Comparison of ENCODE assay signal across 26 mouse cellular contexts in genomic region chr4:150800774-150801173, GRCm38 (mm10). TPM values are rescaled to one million over a fixed set of nuclear protein-coding genes. Genes with fewer than 3 reads are reported as not detected.
A peak's percentile ranks its signal among the peaks of the same experiment; 100 is the strongest.
DNase-seq lines count a peak whose midpoint lies in the region; ATAC-seq and TF ChIP-seq lines count a peak whose summit lies in the region.
"Had no signal": no experiment of that assay in that cellular context is flagged by ENCODE, and none has a peak within 500 bp of the region (broad histone marks: within the 10 kb centered on the region; RNA-seq: fewer than 3 reads in every experiment).

No protein-coding gene starts in this region.

- DNase-seq in heart, adult 2 months, result no peak
- peak; percentile 73 for DNase-seq in liver, adult 2 months (ENCODE audit: extremely low read depth, low read depth, low spot score)
- DNase-seq in liver, postnatal 0 days, result no peak
- DNase-seq in forebrain, embryonic 10.5 days (ENCODE audit: extremely low spot score, low spot score), result no peak
- DNase-seq: adrenal gland, postnatal 10 days; adrenal gland, postnatal 36 days; B cell, adult 2 months; cerebellum, adult 18-20 months; cerebellum, adult 9-10 months; cerebellum, postnatal 14 days; gastrocnemius, postnatal 14 days; heart, adult 18-20 months; heart, postnatal 14 days; heart, postnatal 4 days had no signal

- intact Hi-C loops in heart, adult 2 months (cut with DNase I), result no loop called here

- no peak for TF ChIP-seq CTCF in heart, adult 2 months (IDR thresholded peaks at IDR 0.05)
- TF ChIP-seq CTCF in liver, adult 2 months (IDR thresholded peaks at IDR 0.05; ENCODE audit: low read depth, low read length), result no peak
- TF ChIP-seq CTCF in embryonic fibroblast, embryonic 13.5 days (IDR thresholded peaks at IDR 0.05; ENCODE audit: borderline replicate concordance, insufficient read depth, low read length), result no peak
- TF ChIP-seq CTCF in liver, postnatal 0 days (IDR thresholded peaks at IDR 0.05; ENCODE audit: low read depth), result no peak

- no peaks in the 10 kb centered on the region for H3K36me3 ChIP-seq in heart, adult 2 months (ENCODE audit: control insufficient read depth, insufficient read depth, low read length)
- no peaks in the 10 kb centered on the region for H3K36me3 ChIP-seq in heart, embryonic 11.5 days (ENCODE audit: control insufficient read depth, insufficient read depth, low read length)
- H3K36me3 ChIP-seq in liver, adult 2 months (ENCODE audit: control insufficient read depth, insufficient read depth, low read length), result no peaks in the 10 kb centered on the region
- no peaks in the 10 kb centered on the region for H3K36me3 ChIP-seq in liver, embryonic 12.5 days
- H3K36me3 ChIP-seq in liver, postnatal 0 days (replicated peaks; ENCODE audit: insufficient read depth, low read length), result no peaks in the 10 kb centered on the region
- H3K36me3 ChIP-seq in forebrain, embryonic 10.5 days (replicated peaks), result no peaks in the 10 kb centered on the region
- H3K36me3 ChIP-seq: forebrain, embryonic 12.5 days; forebrain, embryonic 15.5 days; G1E; heart, embryonic 13.5 days had no signal

- no peak for TF ChIP-seq POLR2A in heart, adult 2 months (IDR thresholded peaks at IDR 0.05; ENCODE audit: insufficient read depth, low read depth, low read length)
- no peak for TF ChIP-seq POLR2A in liver, adult 2 months (IDR thresholded peaks at IDR 0.05; ENCODE audit: extremely low read depth, insufficient read depth, low read length)
- no peak for TF ChIP-seq POLR2A in embryonic fibroblast, embryonic 13.5 days (IDR thresholded peaks at IDR 0.05; ENCODE audit: low read depth, low read length)

- no peak for ATAC-seq in heart, embryonic 11.5 days (replicated peaks; ENCODE audit: insufficient number of reproducible peaks, low FRiP score, low TSS enrichment)
- ATAC-seq in liver, embryonic 12.5 days, result no peak
- no peak for ATAC-seq in liver, postnatal 0 days
- ATAC-seq: forebrain, embryonic 15.5 days; hindbrain, postnatal 0 days; inflammation-experienced regulatory T-cells, adult 6 months had no signal

- no peak for TF ChIP-seq EP300 in heart, adult 2 months (IDR thresholded peaks at IDR 0.05; ENCODE audit: insufficient read depth, low read depth, low read length)
- no peak for TF ChIP-seq EP300 in liver, postnatal 0 days (IDR thresholded peaks at IDR 0.05; ENCODE audit: low read depth)

- H3K4me3 ChIP-seq in heart, adult 2 months, result no peak overlapping the region
- no peak overlapping the region for H3K4me3 ChIP-seq in heart, embryonic 11.5 days (ENCODE audit: low read depth, low read length)
- H3K4me3 ChIP-seq in liver, adult 2 months (ENCODE audit: insufficient read depth, low read depth, low read length), result no peak overlapping the region
- H3K4me3 ChIP-seq in liver, embryonic 12.5 days, result no peak overlapping the region
- H3K4me3 ChIP-seq in embryonic fibroblast, embryonic 13.5 days (ENCODE audit: insufficient read depth, low read length), result no peak overlapping the region
- H3K4me3 ChIP-seq in liver, postnatal 0 days (ENCODE audit: low read depth, low read length), result no peak overlapping the region
- H3K4me3 ChIP-seq in forebrain, embryonic 10.5 days, result no peak overlapping the region
- H3K4me3 ChIP-seq: forebrain, embryonic 12.5 days; forebrain, embryonic 15.5 days; heart, embryonic 13.5 days had no signal

- H3K4me1 ChIP-seq in heart, adult 2 months (ENCODE audit: control insufficient read depth, insufficient read depth, low read length), result peaks cover 8% of the 10 kb centered on the region
- peaks cover 30% of the 10 kb centered on the region for H3K4me1 ChIP-seq in heart, embryonic 11.5 days (ENCODE audit: control insufficient read depth, insufficient read depth, low read length)
- H3K4me1 ChIP-seq in liver, adult 2 months (ENCODE audit: control insufficient read depth, insufficient read depth, low read length), result peaks cover 30% of the 10 kb centered on the region
- H3K4me1 ChIP-seq in liver, embryonic 12.5 days, result peaks cover 7% of the 10 kb centered on the region; the same call in 1 of the 2 replicates
- peaks cover 26% of the 10 kb centered on the region for H3K4me1 ChIP-seq in embryonic fibroblast, embryonic 13.5 days (ENCODE audit: control insufficient read depth, insufficient read depth, low read length)
- H3K4me1 ChIP-seq in liver, postnatal 0 days (ENCODE audit: insufficient read depth), result peaks cover 15% of the 10 kb centered on the region
- peaks cover 26% of the 10 kb centered on the region for H3K4me1 ChIP-seq in forebrain, embryonic 10.5 days
- H3K4me1 ChIP-seq: forebrain, embryonic 12.5 days; forebrain, embryonic 15.5 days had no signal

- H3K27me3 ChIP-seq in heart, adult 2 months (ENCODE audit: control insufficient read depth, insufficient read depth, low read length), result no peaks in the 10 kb centered on the region
- H3K27me3 ChIP-seq in heart, embryonic 11.5 days (ENCODE audit: control insufficient read depth, insufficient read depth, low read length), result no peaks in the 10 kb centered on the region
- H3K27me3 ChIP-seq in liver, adult 2 months (ENCODE audit: control insufficient read depth, insufficient read depth, low read length), result no peaks in the 10 kb centered on the region
- H3K27me3 ChIP-seq in liver, embryonic 12.5 days (replicated peaks), result peaks cover 4% of the 10 kb centered on the region; the same call in 1 of the 2 replicates
- no peaks in the 10 kb centered on the region for H3K27me3 ChIP-seq in liver, postnatal 0 days (ENCODE audit: insufficient read depth, low read length)
- H3K27me3 ChIP-seq in forebrain, embryonic 10.5 days (ENCODE audit: poor library complexity, severe bottlenecking), result no peaks in the 10 kb centered on the region
- H3K27me3 ChIP-seq: CH12.LX; forebrain, embryonic 12.5 days; forebrain, embryonic 15.5 days; Patski had no signal

- no peak overlapping the region for H3K4me2 ChIP-seq in heart, embryonic 11.5 days
- no peak overlapping the region for H3K4me2 ChIP-seq in liver, embryonic 12.5 days
- no peak overlapping the region for H3K4me2 ChIP-seq in liver, postnatal 0 days (ENCODE audit: low read depth, low read length)
- H3K4me2 ChIP-seq: forebrain, embryonic 12.5 days; forebrain, embryonic 15.5 days; hindbrain, embryonic 14.5 days had no signal

- H3K79me2 ChIP-seq in heart, adult 2 months (replicated peaks; ENCODE audit: control insufficient read depth, insufficient read depth, low read length), result no peaks in the 10 kb centered on the region
- no peaks in the 10 kb centered on the region for H3K79me2 ChIP-seq in liver, adult 2 months (ENCODE audit: control insufficient read depth, insufficient read depth, low read length)

- WGBS in heart, adult 2 months, result 91% methylated on average over 8 of the region's 8 CpGs
- 54% methylated on average over 8 of the region's 8 CpGs for WGBS in heart, embryonic 11.5 days (ENCODE audit: insufficient replicate concordance)
- WGBS in liver, adult 2 months, result 31% methylated on average over 8 of the region's 8 CpGs
- WGBS in liver, embryonic 12.5 days (ENCODE audit: insufficient replicate concordance), result 54% methylated on average over 8 of the region's 8 CpGs
- WGBS in liver, postnatal 0 days (ENCODE audit: insufficient replicate concordance), result 57% methylated on average over 8 of the region's 8 CpGs
- 92% methylated on average over 8 of the region's 8 CpGs for WGBS in forebrain, embryonic 10.5 days

- peak overlapping the region; percentile 64 for H3K27ac ChIP-seq in heart, adult 2 months
- H3K27ac ChIP-seq in heart, embryonic 11.5 days (ENCODE audit: low read depth, low read length), result no peak overlapping the region
- peak overlapping the region; percentile 80 for H3K27ac ChIP-seq in liver, adult 2 months (replicated peaks; ENCODE audit: insufficient read depth, low read depth, low read length)
- no peak overlapping the region for H3K27ac ChIP-seq in liver, embryonic 12.5 days
- H3K27ac ChIP-seq in embryonic fibroblast, embryonic 13.5 days (ENCODE audit: insufficient read depth, low read length), result peak overlapping the region; percentile 73; the same call in 1 of the 2 replicates
- H3K27ac ChIP-seq in liver, postnatal 0 days (ENCODE audit: low read depth), result peak overlapping the region; percentile 95
- H3K27ac ChIP-seq in forebrain, embryonic 10.5 days, result no peak overlapping the region
- H3K27ac ChIP-seq: forebrain, embryonic 12.5 days; forebrain, embryonic 15.5 days; hindbrain, embryonic 14.5 days; hindbrain, postnatal 0 days had no signal

- H3K9ac ChIP-seq in heart, adult 2 months (ENCODE audit: low read depth, low read length), result no peak overlapping the region
- H3K9ac ChIP-seq in heart, embryonic 11.5 days (ENCODE audit: low read depth, low read length), result no peak overlapping the region
- H3K9ac ChIP-seq in liver, adult 2 months (ENCODE audit: low read depth, low read length), result no peak overlapping the region
- no peak overlapping the region for H3K9ac ChIP-seq in liver, embryonic 12.5 days
- no peak overlapping the region for H3K9ac ChIP-seq in liver, postnatal 0 days (replicated peaks)
- H3K9ac ChIP-seq: forebrain, embryonic 12.5 days; forebrain, embryonic 15.5 days; hindbrain, embryonic 14.5 days had no signal

- no peaks in the 10 kb centered on the region for H3K9me3 ChIP-seq in heart, embryonic 11.5 days (replicated peaks; ENCODE audit: control insufficient read depth, low read length)
- no peaks in the 10 kb centered on the region for H3K9me3 ChIP-seq in liver, embryonic 12.5 days (replicated peaks)
- H3K9me3 ChIP-seq in liver, postnatal 0 days (ENCODE audit: low read length), result no peaks in the 10 kb centered on the region
- no peaks in the 10 kb centered on the region for H3K9me3 ChIP-seq in forebrain, embryonic 10.5 days
- H3K9me3 ChIP-seq: forebrain, embryonic 12.5 days; forebrain, embryonic 15.5 days; G1E; heart, embryonic 13.5 days had no signal

RNA-seq across cellular contexts. Expression of gene Errfi1, which starts 52.9 kb away (rescaled TPM):
- 10 to 100 TPM; 22.1 to 44.1 TPM for total RNA-seq in heart, adult 2 months (2021)
- polyA plus RNA-seq in heart, adult 2 months (2012; rRNA removed), result 21.3 and 22.5 TPM in 2 replicates
- 17.0 and 20.7 TPM in 2 replicates for polyA plus RNA-seq in heart, embryonic 11.5 days (2014; fragmentation: Nextera tagmentation; extraction: Ambion mirVana)
- 589 and 661 TPM in 2 replicates for total RNA-seq in liver, adult 2 months (2014; rRNA removed)
- 259 and 295 TPM in 2 replicates for polyA plus RNA-seq in liver, adult 2 months (2012; rRNA removed)
- polyA plus RNA-seq in liver, embryonic 12.5 days (2016; fragmentation: Nextera tagmentation; extraction: Ambion mirVana), result 14.7 and 14.9 TPM in 2 replicates
- 83.1 and 105 TPM in 2 replicates for polyA plus RNA-seq in embryonic fibroblast, embryonic 13.5 days (2011; ENCODE audit: insufficient read length, low read depth, missing spikeins)
- 141 and 148 TPM in 2 replicates for polyA plus RNA-seq in liver, postnatal 0 days (2015; fragmentation: Nextera tagmentation; extraction: Ambion mirVana)
- polyA plus RNA-seq in forebrain, embryonic 10.5 days (2016; fragmentation: Nextera tagmentation; extraction: Ambion mirVana), result 16.5 and 18.7 TPM in 2 replicates
- polyA plus RNA-seq: G1E had no signal

Comparison
In these comparisons a context has a peak if more than half of its experiments do, and no peak if none do; other contexts are left out.
1. H3K27ac ChIP-seq: peak in heart, adult 2 months (single experiment), liver, adult 2 months (single experiment), embryonic fibroblast, embryonic 13.5 days (single experiment) and liver, postnatal 0 days (single experiment); none in heart, embryonic 11.5 days (single experiment), liver, embryonic 12.5 days (single experiment) and forebrain, embryonic 10.5 days (single experiment).